Mouse (Mus musculus): ENCODE measurements around the gene B430306N03Rik. TPM values are rescaled to one million over a fixed set of nuclear protein-coding genes. Genes with fewer than 3 reads are reported as not detected.

B430306N03Rik gene
- polyA plus RNA-seq, 1 experiment from 2014 or later: 0.55 TPM

- WGBS: 44% methylated on average over 3 of the region's 4 CpGs
- no peak within 1 kb of the TSS for H3K9ac ChIP-seq (replicated peaks; ENCODE audit: low read length)
- no peak for ATAC-seq (ENCODE audit: low FRiP score, low TSS enrichment)
- H3K27ac ChIP-seq (replicated peaks; ENCODE audit: low read depth, low read length): no peak within 1 kb of the TSS
- H3K27me3 ChIP-seq (ENCODE audit: control insufficient read depth, insufficient read depth, low read length): no peaks in the 10 kb centered on the region
- H3K9me3 ChIP-seq (ENCODE audit: control insufficient read depth, low read length): no peaks in the 10 kb centered on the region
- no peaks in the 10 kb centered on the region for H3K36me3 ChIP-seq (ENCODE audit: control insufficient read depth, insufficient read depth, low read length)
- DNase-seq: no peak
- H3K4me1 ChIP-seq (ENCODE audit: control insufficient read depth, insufficient read depth, low read length): no peaks in the 10 kb centered on the region
- no peak within 1 kb of the TSS for H3K4me3 ChIP-seq (replicated peaks; ENCODE audit: low read depth, low read length)
- H3K4me2 ChIP-seq (ENCODE audit: low read length): no peak within 1 kb of the TSS
Measured at GRCm38 (mm10) chr17:48299203-48299602, 16.7 kb upstream of the B430306N03Rik start, which contains the start of gene Treml2. Gene Treml2, plus strand, starts transcription at chr17:48299498.

DNA sequence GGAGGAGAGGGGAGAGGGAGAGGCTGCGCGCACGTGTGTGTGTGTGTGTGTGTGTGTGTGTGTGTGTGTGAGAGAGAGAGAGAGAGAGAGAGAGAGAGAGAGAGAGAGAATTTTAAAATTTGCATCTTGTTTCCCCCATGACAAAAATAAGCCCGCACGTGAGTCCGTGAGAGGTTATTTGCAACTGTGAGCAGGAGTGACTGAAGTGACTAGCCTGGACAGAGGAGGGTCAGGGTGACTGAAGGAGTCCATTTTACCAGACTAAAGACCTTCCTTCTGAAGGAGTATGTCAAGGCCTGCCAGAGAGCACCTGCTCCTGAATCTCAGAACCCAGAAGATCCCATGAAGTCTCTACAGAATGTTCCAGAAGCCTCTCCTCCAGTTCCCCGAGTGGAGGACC, 16.2 kb upstream of the B430306N03Rik start:
- ATAC-seq (ENCODE audit: low FRiP score, low TSS enrichment) (no peak), DNase-seq (no peak)
- WGBS: 58% methylated on average over 7 of the region's 7 CpGs
- Histone ChIP-seq H3K4me2 (ENCODE audit: low read length) (no peak overlapping the region), H3K4me1 (ENCODE audit: control insufficient read depth, insufficient read depth, low read length) (no peaks in the 10 kb centered on the region), H3K9me3 (ENCODE audit: control insufficient read depth, low read length) (no peaks in the 10 kb centered on the region), H3K27me3 (ENCODE audit: control insufficient read depth, insufficient read depth, low read length) (no peaks in the 10 kb centered on the region), H3K27ac (replicated peaks; ENCODE audit: low read depth, low read length) (no peak overlapping the region), H3K36me3 (ENCODE audit: control insufficient read depth, insufficient read depth, low read length) (no peaks in the 10 kb centered on the region), H3K9ac (replicated peaks; ENCODE audit: low read length) (no peak overlapping the region), H3K4me3 (replicated peaks; ENCODE audit: low read depth, low read length) (no peak overlapping the region)

GRCm38 (mm10) chr17:48300199-48300598, 15.7 kb upstream of the B430306N03Rik start:
- Histone ChIP-seq H3K4me2 (ENCODE audit: low read length) (no peak overlapping the region), H3K27ac (replicated peaks; ENCODE audit: low read depth, low read length) (no peak overlapping the region), H3K4me1 (ENCODE audit: control insufficient read depth, insufficient read depth, low read length) (no peaks in the 10 kb centered on the region), H3K4me3 (replicated peaks; ENCODE audit: low read depth, low read length) (no peak overlapping the region), H3K27me3 (ENCODE audit: control insufficient read depth, insufficient read depth, low read length) (no peaks in the 10 kb centered on the region), H3K36me3 (ENCODE audit: control insufficient read depth, insufficient read depth, low read length) (no peaks in the 10 kb centered on the region), H3K9ac (replicated peaks; ENCODE audit: low read length) (no peak overlapping the region), H3K9me3 (ENCODE audit: control insufficient read depth, low read length) (no peaks in the 10 kb centered on the region)
- DNase-seq (no peak), ATAC-seq (ENCODE audit: low FRiP score, low TSS enrichment) (no peak)
- WGBS: 74% methylated on average over 7 of the region's 7 CpGs

DNA sequence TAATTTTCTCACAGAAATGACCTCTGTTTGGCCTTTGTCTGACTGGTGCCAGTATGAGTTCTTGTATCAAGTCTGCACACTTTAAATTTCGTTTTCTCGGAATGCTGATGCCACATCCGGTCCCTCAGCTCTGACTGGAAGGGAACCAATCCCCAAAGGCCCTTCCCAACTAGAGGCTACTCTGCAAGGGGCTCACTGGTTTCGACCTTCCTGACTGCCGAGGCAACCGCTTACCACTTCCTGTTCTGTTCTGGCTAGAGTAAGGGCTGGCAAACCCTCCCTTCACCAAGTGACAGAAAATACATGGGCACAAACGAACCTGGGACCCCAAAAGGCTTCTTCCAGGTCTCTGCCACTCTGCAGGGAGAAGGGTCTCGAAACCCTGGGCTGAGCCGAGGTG, 15.1 kb upstream of the B430306N03Rik start:
- 84% methylated on average over 9 of the region's 9 CpGs for WGBS
- no peak overlapping the region for H3K4me3 ChIP-seq (replicated peaks; ENCODE audit: low read depth, low read length)
- H3K4me1 ChIP-seq (ENCODE audit: control insufficient read depth, insufficient read depth, low read length): no peaks in the 10 kb centered on the region

DNA sequence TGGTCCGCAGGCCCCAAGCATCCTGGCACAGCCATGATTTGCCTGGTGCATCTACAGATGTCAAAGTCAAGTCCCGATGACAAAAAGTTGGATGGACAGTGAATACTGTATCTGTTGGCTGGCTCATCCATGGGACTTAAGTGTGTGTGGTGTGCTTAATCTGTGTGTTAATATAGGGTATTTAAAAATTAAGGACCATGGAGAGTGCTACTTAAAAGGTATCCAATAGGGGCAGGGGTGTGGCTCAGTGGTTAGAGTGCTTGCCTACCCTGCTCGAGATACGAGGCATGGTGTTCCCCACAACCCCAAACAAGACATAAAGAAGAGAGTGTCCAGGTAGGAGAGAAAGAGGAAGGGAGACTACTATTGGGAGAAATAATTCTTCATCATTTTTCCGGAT, 14.1 kb upstream of the B430306N03Rik start:
- H3K4me3 ChIP-seq (replicated peaks; ENCODE audit: low read depth, low read length): no peak overlapping the region
- H3K9ac ChIP-seq (replicated peaks; ENCODE audit: low read length): no peak overlapping the region
- DNase-seq (no peak), ATAC-seq (ENCODE audit: low FRiP score, low TSS enrichment) (no peak)
- H3K9me3 ChIP-seq (ENCODE audit: control insufficient read depth, low read length): no peaks in the 10 kb centered on the region
- no peaks in the 10 kb centered on the region for H3K27me3 ChIP-seq (ENCODE audit: control insufficient read depth, insufficient read depth, low read length)
- WGBS: 91% methylated on average over 5 of the region's 5 CpGs
- no peak overlapping the region for H3K4me2 ChIP-seq (ENCODE audit: low read length)
- no peaks in the 10 kb centered on the region for H3K4me1 ChIP-seq (ENCODE audit: control insufficient read depth, insufficient read depth, low read length)
- H3K36me3 ChIP-seq (ENCODE audit: control insufficient read depth, insufficient read depth, low read length): no peaks in the 10 kb centered on the region
- no peak overlapping the region for H3K27ac ChIP-seq (replicated peaks; ENCODE audit: low read depth, low read length)

More for the DNA sequence above, 15.1 kb upstream of the B430306N03Rik start:
- DNase-seq: no peak
- Histone ChIP-seq H3K27ac (replicated peaks; ENCODE audit: low read depth, low read length) (no peak overlapping the region), H3K9me3 (ENCODE audit: control insufficient read depth, low read length) (no peaks in the 10 kb centered on the region), H3K4me2 (ENCODE audit: low read length) (no peak overlapping the region), H3K9ac (replicated peaks; ENCODE audit: low read length) (no peak overlapping the region), H3K27me3 (ENCODE audit: control insufficient read depth, insufficient read depth, low read length) (no peaks in the 10 kb centered on the region), H3K36me3 (ENCODE audit: control insufficient read depth, insufficient read depth, low read length) (no peaks in the 10 kb centered on the region)
- ATAC-seq (ENCODE audit: low FRiP score, low TSS enrichment): no peak

GRCm38 (mm10) chr17:48312124-48312523, 3.8 kb upstream of the B430306N03Rik start:
- 80% methylated on average over 2 of the region's 2 CpGs for WGBS

DNA sequence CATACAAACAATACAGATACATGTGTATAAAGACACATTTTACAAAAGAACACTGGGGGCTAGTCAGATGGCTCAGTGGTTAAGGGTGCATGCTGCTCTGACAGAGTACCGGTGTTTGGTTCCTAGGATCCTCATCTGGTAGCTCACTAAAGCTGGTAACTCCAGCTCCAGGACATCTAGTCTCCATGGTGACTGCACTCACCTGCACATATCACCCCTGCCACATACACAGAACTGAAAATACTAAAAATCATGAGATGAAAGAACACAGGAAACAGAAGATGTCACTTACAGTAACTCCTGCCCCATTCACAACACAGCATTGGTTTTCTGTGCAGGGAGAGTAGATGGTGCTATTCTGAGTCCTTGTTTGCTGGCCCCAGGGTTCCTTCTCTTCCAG, 2.7 kb downstream of the B430306N03Rik start:
- WGBS: 93% methylated on average over 1 of the region's 1 CpGs
- Histone ChIP-seq H3K36me3 (ENCODE audit: control insufficient read depth, insufficient read depth, low read length) (no peaks in the 10 kb centered on the region), H3K4me2 (ENCODE audit: low read length) (no peak overlapping the region), H3K27ac (replicated peaks; ENCODE audit: low read depth, low read length) (no peak overlapping the region), H3K9me3 (ENCODE audit: control insufficient read depth, low read length) (no peaks in the 10 kb centered on the region), H3K9ac (replicated peaks; ENCODE audit: low read length) (no peak overlapping the region), H3K4me3 (replicated peaks; ENCODE audit: low read depth, low read length) (no peak overlapping the region), H3K4me1 (ENCODE audit: control insufficient read depth, insufficient read depth, low read length) (no peaks in the 10 kb centered on the region), H3K27me3 (ENCODE audit: control insufficient read depth, insufficient read depth, low read length) (no peaks in the 10 kb centered on the region)
- ATAC-seq (ENCODE audit: low FRiP score, low TSS enrichment) (no peak), DNase-seq (no peak)

More at GRCm38 (mm10) chr17:48312124-48312523, 3.8 kb upstream of the B430306N03Rik start:
- Histone ChIP-seq H3K27ac (replicated peaks; ENCODE audit: low read depth, low read length) (no peak overlapping the region), H3K4me2 (ENCODE audit: low read length) (no peak overlapping the region), H3K4me1 (ENCODE audit: control insufficient read depth, insufficient read depth, low read length) (no peaks in the 10 kb centered on the region), H3K9ac (replicated peaks; ENCODE audit: low read length) (no peak overlapping the region), H3K27me3 (ENCODE audit: control insufficient read depth, insufficient read depth, low read length) (no peaks in the 10 kb centered on the region), H3K4me3 (replicated peaks; ENCODE audit: low read depth, low read length) (no peak overlapping the region), H3K9me3 (ENCODE audit: control insufficient read depth, low read length) (no peaks in the 10 kb centered on the region), H3K36me3 (ENCODE audit: control insufficient read depth, insufficient read depth, low read length) (no peaks in the 10 kb centered on the region)
- ATAC-seq (ENCODE audit: low FRiP score, low TSS enrichment): no peak
- DNase-seq: no peak

GRCm38 (mm10) chr17:48321279-48321678, 5.3 kb downstream of the B430306N03Rik start:
- Histone ChIP-seq H3K4me3 (replicated peaks; ENCODE audit: low read depth, low read length) (no peak overlapping the region), H3K4me1 (ENCODE audit: control insufficient read depth, insufficient read depth, low read length) (no peaks in the 10 kb centered on the region), H3K27me3 (ENCODE audit: control insufficient read depth, insufficient read depth, low read length) (no peaks in the 10 kb centered on the region), H3K27ac (replicated peaks; ENCODE audit: low read depth, low read length) (no peak overlapping the region), H3K4me2 (ENCODE audit: low read length) (no peak overlapping the region), H3K9me3 (ENCODE audit: control insufficient read depth, low read length) (no peaks in the 10 kb centered on the region), H3K9ac (replicated peaks; ENCODE audit: low read length) (no peak overlapping the region), H3K36me3 (ENCODE audit: control insufficient read depth, insufficient read depth, low read length) (no peaks in the 10 kb centered on the region)
- ATAC-seq (ENCODE audit: low FRiP score, low TSS enrichment): no peak
- WGBS: 88% methylated on average over 2 of the region's 2 CpGs
- DNase-seq: no peak

DNA sequence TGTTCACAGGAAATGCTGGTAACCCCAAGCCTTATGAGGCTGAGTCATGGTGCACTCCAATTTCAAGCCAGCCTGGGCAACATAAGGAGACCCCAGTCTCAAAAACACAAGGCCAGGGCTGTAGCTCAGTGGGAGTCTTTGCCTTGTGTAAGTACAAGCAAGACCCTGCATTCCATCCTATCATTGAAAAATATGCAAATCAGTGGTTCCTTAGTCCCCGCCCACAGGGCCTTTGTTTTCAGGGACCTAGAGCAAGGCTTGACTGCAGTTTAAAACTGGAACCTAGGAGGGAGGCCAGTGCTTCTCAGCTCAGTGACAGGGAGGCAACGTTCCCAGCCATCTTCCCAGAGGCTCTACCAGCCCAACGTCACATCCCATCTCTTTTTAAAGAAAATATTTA, 7.3 kb downstream of the B430306N03Rik start:
- DNase-seq: no peak
- ATAC-seq (ENCODE audit: low FRiP score, low TSS enrichment): no peak
- Histone ChIP-seq H3K27ac (replicated peaks; ENCODE audit: low read depth, low read length) (no peak overlapping the region), H3K9ac (replicated peaks; ENCODE audit: low read length) (no peak overlapping the region), H3K4me3 (replicated peaks; ENCODE audit: low read depth, low read length) (no peak overlapping the region), H3K4me2 (ENCODE audit: low read length) (no peak overlapping the region), H3K36me3 (ENCODE audit: control insufficient read depth, insufficient read depth, low read length) (no peaks in the 10 kb centered on the region), H3K9me3 (ENCODE audit: control insufficient read depth, low read length) (no peaks in the 10 kb centered on the region), H3K27me3 (ENCODE audit: control insufficient read depth, insufficient read depth, low read length) (no peaks in the 10 kb centered on the region), H3K4me1 (ENCODE audit: control insufficient read depth, insufficient read depth, low read length) (no peaks in the 10 kb centered on the region)
- WGBS: 69% methylated on average over 3 of the region's 3 CpGs

Measured in midbrain, embryonic 14.5 days (tissue).